Mouse (Mus musculus) gastrocnemius, adult 18-20 months (tissue): Measurements from ENCODE around the gene Wdr82. TPM values are rescaled to one million over a fixed set of nuclear protein-coding genes. Genes with fewer than 3 reads are reported as not detected.
"Not testable (repeated sequence)": the region's sequence is repeated elsewhere in the genome, so short reads cannot be mapped to it uniquely, and the experiment has no call there.

Experiments used
- DNase-seq: peaks from one replicate; pipeline ENCODE4 v3.0.0; 2021; ENCODE audit warnings: low spot score
- total RNA-seq, 2 experiments: library from RNA; stranded (reverse); gene quantifications; 2 replicates each; pipeline ENCODE4 v1.2.3; 2021

Gene Wdr82
- total RNA-seq, 2 experiments from 2014 or later = 18.9 to 23.9 TPM

DNA sequence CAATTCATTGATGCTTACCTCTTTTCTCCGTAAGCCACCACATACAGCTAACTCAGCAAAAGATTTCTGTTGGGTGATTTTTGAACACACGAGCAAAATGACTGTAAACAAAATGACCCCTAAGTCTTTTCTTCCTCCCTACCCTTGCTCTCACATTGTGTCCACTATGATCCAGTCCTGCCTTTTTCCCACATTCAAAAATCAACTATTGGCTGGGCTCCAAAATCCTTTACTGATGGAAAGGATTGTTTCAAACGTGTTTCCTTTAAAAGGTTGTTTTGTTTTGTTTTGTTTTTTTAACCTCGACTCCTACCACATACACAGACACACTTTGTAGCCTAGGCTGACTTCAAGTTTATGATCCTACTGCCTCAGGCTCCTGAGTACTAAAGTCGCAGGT, 10.3 kb upstream of the Wdr82 start:
- DNase-seq = no peak

- no peak for DNase-seq
These were observed 4.0 kb upstream of the Wdr82 start for GRCm38 (mm10) chr9:106166709-106167108.

GRCm38 (mm10) chr9:106167241-106167640, 3.5 kb upstream of the Wdr82 start:
- DNase-seq = no peak

DNA sequence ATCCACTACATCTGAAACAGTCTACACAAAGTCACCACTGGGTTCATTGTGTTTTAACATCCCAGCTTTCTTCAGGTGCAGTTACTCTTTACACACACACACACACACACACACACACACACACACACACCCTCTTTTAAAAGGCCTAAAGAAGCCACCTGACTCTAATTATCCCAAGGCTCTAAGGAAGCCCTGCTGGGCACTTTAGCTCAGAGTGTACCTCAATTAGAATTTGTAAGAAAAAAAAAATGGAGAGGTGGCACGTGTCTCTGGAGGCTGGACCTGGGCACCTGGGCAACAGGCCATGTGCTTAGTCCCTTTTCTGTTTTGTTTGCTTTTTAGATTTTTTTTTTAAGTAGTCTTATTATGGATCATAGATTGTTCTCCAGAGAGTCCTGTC, 3.0 kb upstream of the Wdr82 start:
- no peak for DNase-seq

DNA sequence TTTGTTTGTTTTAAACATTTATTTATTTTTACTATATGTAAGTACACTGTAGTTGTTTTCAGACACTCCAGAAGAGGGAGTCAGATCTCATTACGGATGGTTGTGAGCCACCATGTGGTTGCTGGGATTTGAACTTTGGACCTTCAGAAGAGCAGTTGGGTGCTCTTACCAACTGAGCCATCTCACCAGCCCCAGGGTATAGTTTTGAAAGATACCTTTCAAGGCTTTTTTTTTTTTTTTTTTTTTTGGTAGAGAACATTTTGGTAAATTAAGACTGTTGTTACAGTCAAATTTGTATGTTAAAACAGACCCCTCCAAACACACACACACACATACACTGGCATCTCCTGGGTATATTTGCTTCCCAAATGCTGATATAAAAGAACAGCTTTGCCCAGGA, 1.7 kb upstream of the Wdr82 start:
- DNase-seq = not testable (repeated sequence)

- DNase-seq = no peak
These were observed 811 bp upstream of the Wdr82 start for GRCm38 (mm10) chr9:106169917-106170316.

DNA sequence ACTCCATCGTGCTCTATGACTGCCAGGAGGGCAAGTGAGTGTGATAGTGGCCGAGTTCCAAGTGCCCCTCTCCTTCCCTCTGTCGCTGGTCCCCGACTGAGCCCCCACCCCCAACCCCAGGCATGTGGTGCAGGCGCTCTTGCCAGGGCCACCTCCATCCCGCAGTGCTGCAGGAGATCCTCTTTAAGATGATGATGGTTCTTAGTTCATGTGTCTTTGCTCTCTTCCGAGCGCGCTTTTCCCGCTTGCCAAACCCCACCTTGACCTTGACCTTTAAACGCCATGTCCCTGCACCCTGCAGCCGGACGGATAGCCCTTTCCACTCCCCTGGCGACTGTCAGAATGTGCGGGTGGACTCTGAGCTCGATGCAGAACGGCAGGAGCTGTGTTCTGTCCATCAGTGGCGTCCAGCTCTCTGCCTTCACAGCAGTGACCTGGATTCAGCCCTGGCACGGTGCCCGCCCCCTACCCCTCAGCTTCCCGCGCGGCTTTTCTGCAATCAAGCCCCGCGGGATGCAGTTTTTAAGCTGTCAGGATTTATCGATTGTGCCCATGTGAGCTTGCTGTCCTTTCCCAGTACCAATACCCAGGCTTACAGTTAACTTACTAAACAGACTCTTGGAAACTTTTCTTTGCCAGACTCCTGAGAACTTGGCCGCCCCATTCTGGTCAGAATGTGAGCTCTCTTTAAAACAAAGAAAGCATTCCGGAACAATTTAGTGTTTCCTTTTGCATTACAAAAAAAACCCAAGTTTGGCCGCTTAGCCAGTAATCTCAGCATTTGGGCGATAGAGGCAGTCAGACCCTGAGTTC, 824 bp downstream of the Wdr82 start:
- peak; percentile 59 for DNase-seq

GRCm38 (mm10) chr9:106172527-106172926, 1.8 kb downstream of the Wdr82 start:
- no peak for DNase-seq

- no peak for DNase-seq
These were observed 2.6 kb downstream of the Wdr82 start for GRCm38 (mm10) chr9:106173363-106173762.

- DNase-seq = no peak
These were observed 4.9 kb downstream of the Wdr82 start for GRCm38 (mm10) chr9:106175552-106176200.

GRCm38 (mm10) chr9:106176769-106177168, 6.0 kb downstream of the Wdr82 start:
- no peak for DNase-seq

DNA sequence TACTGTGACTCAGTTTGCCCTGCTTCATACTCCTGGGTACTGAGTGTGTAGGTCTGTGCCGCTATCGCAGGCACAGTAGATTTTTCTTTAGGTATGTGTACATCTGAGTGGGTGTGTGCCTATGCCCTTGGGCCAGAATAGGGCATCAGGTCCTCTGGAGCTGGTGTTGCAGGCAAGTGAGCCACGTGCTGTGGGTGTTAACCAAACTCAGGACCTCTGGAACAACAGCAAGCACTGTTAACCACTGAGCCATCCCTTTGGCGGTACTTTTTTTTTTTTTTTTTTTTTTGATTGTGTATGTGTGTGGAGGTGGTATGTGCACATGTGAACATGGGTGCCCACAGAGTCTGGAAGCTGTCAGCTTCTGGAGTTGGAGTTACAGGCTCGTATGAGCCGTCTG, 7.1 kb downstream of the Wdr82 start:
- no peak for DNase-seq

DNA sequence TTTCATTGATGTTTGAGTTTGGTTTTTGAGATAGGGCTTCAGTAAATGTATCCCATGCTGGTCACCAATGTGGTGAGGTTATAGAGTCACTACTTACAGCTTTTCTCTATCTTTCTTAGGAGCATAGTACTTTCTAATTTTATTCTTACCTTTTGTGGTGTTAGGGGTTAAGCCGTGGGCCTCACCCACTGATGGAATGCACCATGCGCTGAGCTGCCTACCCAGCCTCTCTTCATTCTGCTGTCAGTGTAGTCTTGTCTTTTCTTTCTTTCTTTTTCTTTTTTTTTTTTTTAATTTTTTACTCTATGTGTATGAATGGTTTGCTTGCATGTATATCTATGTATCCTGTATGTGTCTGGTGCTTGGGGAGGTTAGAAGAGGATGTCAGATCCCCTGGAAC, 8.7 kb downstream of the Wdr82 start:
- no peak for DNase-seq

DNA sequence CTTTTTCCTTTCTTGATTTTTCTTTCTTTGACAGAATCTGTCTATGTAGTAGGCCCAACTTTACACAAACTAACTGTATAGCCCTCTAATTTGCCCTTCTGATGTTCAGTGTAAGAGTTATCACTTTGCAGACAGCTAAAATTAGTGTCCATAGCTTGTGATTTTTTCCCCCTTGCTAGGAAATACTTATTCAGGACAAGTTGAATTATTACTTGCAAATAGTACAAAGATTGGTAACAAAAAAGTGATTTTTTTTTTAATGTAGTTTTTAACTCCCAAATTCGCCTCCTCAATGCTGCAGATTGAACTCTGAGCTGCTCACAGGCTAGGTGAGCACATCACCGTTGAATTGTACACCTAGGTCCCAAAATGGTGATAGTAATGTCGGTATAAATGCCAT, 9.2 kb downstream of the Wdr82 start:
- DNase-seq = no peak

DNA sequence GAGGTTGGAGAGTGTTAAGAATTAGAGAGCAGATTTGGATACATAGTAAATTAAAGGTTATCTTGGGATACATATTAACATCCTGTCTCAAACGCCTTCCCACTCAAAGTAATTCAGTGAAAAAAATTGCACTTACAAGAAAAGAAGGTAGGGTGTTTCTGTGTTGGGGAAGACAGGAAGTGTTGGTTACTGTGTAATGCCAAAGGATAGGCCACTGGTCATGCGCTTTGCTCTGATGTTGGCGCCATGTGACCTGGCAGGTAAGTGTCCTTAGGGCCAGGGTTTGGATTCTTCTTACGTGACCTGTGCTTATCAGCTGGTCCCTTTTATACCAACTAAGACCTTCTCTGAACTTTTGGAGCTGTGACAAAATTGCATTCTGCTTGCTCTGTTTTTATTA, 11.4 kb downstream of the Wdr82 start:
- no peak for DNase-seq

DNA sequence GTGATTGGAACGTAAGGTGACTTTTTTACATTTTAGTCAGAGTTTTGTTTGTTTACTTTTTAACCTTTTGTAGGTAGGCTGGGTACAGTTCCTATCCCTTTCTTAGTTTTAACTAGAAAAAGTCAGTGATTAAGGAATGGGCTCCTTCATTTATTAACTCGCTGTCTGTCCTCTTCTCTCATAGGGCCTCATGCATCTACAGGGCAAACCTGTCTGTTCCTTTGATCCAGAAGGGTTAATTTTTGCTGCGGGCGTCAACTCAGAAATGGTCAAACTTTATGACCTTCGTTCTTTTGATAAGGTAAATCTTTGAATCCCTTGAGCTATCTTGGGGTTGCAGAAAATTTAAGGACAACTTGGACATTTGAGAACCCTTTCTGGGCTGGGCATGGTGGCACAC, 13.3 kb downstream of the Wdr82 start:
- no peak for DNase-seq

DNA sequence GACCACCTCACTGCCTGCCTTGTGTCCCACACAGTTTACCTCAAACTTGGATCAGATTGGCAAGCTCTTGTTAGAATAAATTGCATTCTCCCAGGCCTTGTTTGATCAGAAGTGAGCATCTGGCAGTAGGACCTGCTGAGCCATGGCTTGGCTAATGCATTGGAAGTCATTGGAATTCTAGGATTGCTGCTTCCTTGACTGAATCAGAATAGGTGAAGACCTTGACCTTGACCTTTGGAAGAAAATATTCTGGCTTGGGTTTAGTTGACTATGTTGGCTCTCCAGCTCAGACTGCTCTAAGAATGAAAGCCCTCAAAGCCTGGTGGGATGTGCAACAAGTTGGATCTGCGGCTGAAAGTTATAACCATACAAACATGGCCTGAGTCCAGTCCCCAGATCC, 20.6 kb downstream of the Wdr82 start:
- DNase-seq = no peak

- no peak for DNase-seq
These were observed 21.3 kb downstream of the Wdr82 start for GRCm38 (mm10) chr9:106192024-106192423.

GRCm38 (mm10) chr9:106192998-106193397, 22.3 kb downstream of the Wdr82 start:
- DNase-seq = no peak

GRCm38 (mm10) chr9:106193930-106194807, 23.4 kb downstream of the Wdr82 start:
- no peak for DNase-seq

GRCm38 (mm10) chr9:106195693-106196092, 25.0 kb downstream of the Wdr82 start:
- no peak for DNase-seq

GRCm38 (mm10) chr9:106197081-106197713, 26.5 kb downstream of the Wdr82 start:
- DNase-seq = no peak
